Mouse (Mus musculus): Measurements from ENCODE around the gene Abca7. TPM values are rescaled to one million over a fixed set of nuclear protein-coding genes. Genes with fewer than 3 reads are reported as not detected.

The Abca7 gene
- polyA plus RNA-seq, 2 experiments, result 2.4 to 6.2 TPM

- peaks cover 13% of the 10 kb centered on the region for H3K9me3 ChIP-seq (ENCODE audit: control insufficient read depth, low read length)
- no peak for TF ChIP-seq POLR2A (IDR thresholded peaks at IDR 0.05; ENCODE audit: borderline replicate concordance, extremely low read depth, insufficient read depth, insufficient read length)
- DNase-seq (ENCODE audit: low spot score), result no peak
- H3K4me1 ChIP-seq (ENCODE audit: control insufficient read depth, insufficient read depth, low read length), result no peaks in the 10 kb centered on the region
- H3K4me2 ChIP-seq (replicated peaks; ENCODE audit: low read depth, low read length, severe bottlenecking), result no peak overlapping the region
- ATAC-seq (ENCODE audit: low FRiP score, low read depth), result no peak
- no peak overlapping the region for H3K4me3 ChIP-seq (replicated peaks; ENCODE audit: low read length)
- no peak overlapping the region for H3K9ac ChIP-seq (ENCODE audit: low read depth, low read length, severe bottlenecking)
- H3K27ac ChIP-seq (replicated peaks; ENCODE audit: low read depth, low read length), result no peak overlapping the region
- WGBS, result 26% methylated on average over 24 of the region's 25 CpGs
- H3K27me3 ChIP-seq (ENCODE audit: control insufficient read depth, insufficient read depth, low read length), result peaks cover 42% of the 10 kb centered on the region
- no peaks in the 10 kb centered on the region for H3K36me3 ChIP-seq (ENCODE audit: control insufficient read depth, insufficient read depth, low read length)
Measured at GRCm38 (mm10) chr10:80013609-80014008, 17.3 kb downstream of the Abca7 start.

DNA sequence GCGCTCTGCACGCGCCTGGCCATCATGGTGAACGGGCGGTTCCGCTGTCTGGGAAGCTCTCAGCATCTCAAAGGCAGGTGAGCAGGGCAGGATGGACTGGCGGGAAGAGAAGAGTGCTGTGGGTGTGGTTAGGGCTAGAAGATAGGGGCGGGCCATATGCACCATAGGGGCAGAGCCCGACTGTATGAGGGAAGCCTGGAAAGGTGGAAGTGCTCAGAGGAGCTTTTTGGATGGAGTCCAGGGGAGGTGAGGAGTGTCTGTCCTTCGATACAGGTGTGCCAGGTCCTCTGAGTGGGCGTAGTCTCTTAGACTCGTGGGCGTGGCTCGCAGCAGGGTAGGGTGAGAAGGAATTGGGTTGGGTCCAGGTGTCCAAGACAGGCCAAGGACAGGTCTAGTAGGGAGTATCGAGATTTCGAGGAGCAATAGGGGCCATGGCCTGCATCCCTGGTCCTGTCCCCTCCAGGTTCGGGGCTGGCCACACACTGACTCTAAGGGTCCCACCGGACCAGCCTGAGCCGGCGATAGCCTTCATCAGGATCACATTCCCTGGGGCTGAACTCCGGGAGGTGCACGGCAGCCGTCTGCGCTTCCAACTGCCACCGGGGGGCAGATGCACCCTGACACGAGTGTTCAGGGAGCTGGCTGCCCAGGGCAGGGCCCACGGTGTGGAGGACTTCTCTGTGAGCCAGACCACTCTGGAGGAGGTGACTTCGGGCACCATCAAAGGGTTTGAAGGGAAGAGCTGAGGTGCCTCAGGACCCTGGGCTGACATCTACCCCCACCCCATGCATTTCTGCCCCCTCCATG lies 18.4 kb downstream of the Abca7 start:
- H3K27ac ChIP-seq (replicated peaks; ENCODE audit: low read depth, low read length), result no peak overlapping the region
- no peak overlapping the region for H3K4me2 ChIP-seq (replicated peaks; ENCODE audit: low read depth, low read length, severe bottlenecking)
- DNase-seq (ENCODE audit: low spot score), result no peak
- ATAC-seq (ENCODE audit: low FRiP score, low read depth), result no peak
- H3K4me1 ChIP-seq (ENCODE audit: control insufficient read depth, insufficient read depth, low read length), result peaks cover 3% of the 10 kb centered on the region; the same call in 1 of the 2 replicates
- WGBS, result 24% methylated on average over 27 of the region's 28 CpGs
- H3K4me3 ChIP-seq (replicated peaks; ENCODE audit: low read length), result no peak overlapping the region
- no peaks in the 10 kb centered on the region for H3K36me3 ChIP-seq (ENCODE audit: control insufficient read depth, insufficient read depth, low read length)
- H3K9me3 ChIP-seq (ENCODE audit: control insufficient read depth, low read length), result peaks cover 13% of the 10 kb centered on the region
- no peak overlapping the region for H3K9ac ChIP-seq (ENCODE audit: low read depth, low read length, severe bottlenecking)
- TF ChIP-seq POLR2A (IDR thresholded peaks at IDR 0.05; ENCODE audit: borderline replicate concordance, extremely low read depth, insufficient read depth, insufficient read length), result no peak
- H3K27me3 ChIP-seq (ENCODE audit: control insufficient read depth, insufficient read depth, low read length), result peaks cover 42% of the 10 kb centered on the region

DNA sequence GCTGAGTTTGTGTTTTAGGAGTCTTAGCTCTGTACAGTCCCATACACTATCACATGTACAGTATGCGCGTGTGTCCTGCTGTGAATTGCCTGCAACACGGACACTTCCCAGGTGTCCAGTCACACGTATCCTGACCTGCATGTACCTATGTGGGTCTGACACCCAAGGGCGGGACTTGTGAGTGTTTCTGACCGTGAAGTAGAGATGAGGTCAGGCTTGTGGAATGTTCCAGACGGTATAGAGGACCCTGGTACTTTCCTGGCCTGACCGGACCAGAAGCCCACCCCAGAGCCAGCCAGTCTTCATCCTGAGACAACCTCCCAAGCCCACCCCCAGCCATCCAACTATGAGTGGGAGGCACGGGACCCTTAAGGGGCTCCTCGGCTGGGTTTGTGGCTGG lies 19.3 kb downstream of the Abca7 start:
- no peaks in the 10 kb centered on the region for H3K36me3 ChIP-seq (ENCODE audit: control insufficient read depth, insufficient read depth, low read length)
- no peak overlapping the region for H3K4me3 ChIP-seq (replicated peaks; ENCODE audit: low read length)
- no peak for TF ChIP-seq POLR2A (IDR thresholded peaks at IDR 0.05; ENCODE audit: borderline replicate concordance, extremely low read depth, insufficient read depth, insufficient read length)
- ATAC-seq (ENCODE audit: low FRiP score, low read depth) (no peak), DNase-seq (ENCODE audit: low spot score) (no peak)
- peaks cover 10% of the 10 kb centered on the region for H3K4me1 ChIP-seq (ENCODE audit: control insufficient read depth, insufficient read depth, low read length)
- H3K9me3 ChIP-seq (ENCODE audit: control insufficient read depth, low read length), result peaks cover 8% of the 10 kb centered on the region
- H3K9ac ChIP-seq (ENCODE audit: low read depth, low read length, severe bottlenecking), result no peak overlapping the region
- peaks cover 42% of the 10 kb centered on the region for H3K27me3 ChIP-seq (ENCODE audit: control insufficient read depth, insufficient read depth, low read length)
- H3K4me2 ChIP-seq (replicated peaks; ENCODE audit: low read depth, low read length, severe bottlenecking), result no peak overlapping the region
- H3K27ac ChIP-seq (replicated peaks; ENCODE audit: low read depth, low read length), result no peak overlapping the region
- 69% methylated on average over 10 of the region's 10 CpGs for WGBS

DNA sequence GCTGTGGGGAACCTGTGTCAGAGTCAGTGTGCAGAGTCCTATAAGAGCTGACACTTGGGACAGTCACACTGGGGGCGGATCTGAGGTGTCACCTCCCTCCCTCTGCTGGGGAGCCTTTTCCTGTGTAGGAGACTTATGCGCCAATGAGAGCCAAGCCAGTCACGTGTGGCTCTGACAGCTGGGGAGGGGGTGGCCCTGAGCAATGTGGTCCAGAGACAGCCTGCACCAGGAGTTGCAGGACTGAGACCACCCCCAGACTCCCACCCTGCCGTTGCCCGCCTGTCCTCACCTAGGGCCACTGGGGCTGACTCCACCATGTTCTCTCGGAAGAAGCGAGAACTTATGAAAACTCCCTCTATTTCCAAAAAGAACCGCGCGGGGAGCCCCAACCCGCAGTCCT lies 20.2 kb downstream of the Abca7 start, which contains the start of gene Arhgap45:
Arhgap45 (plus strand) TSS at position 143 of the 400 bp plus-strand sequence.
- TF ChIP-seq POLR2A (IDR thresholded peaks at IDR 0.05; ENCODE audit: borderline replicate concordance, extremely low read depth, insufficient read depth, insufficient read length), result no peak
- DNase-seq (ENCODE audit: low spot score) (no peak), ATAC-seq (ENCODE audit: low FRiP score, low read depth) (no peak)
- no peak within 1 kb of the TSS for H3K4me2 ChIP-seq (replicated peaks; ENCODE audit: low read depth, low read length, severe bottlenecking)
- H3K27me3 ChIP-seq (ENCODE audit: control insufficient read depth, insufficient read depth, low read length), result peaks cover 42% of the 10 kb centered on the region
- H3K27ac ChIP-seq (replicated peaks; ENCODE audit: low read depth, low read length), result no peak within 1 kb of the TSS
- 62% methylated on average over 11 of the region's 11 CpGs for WGBS
- H3K4me1 ChIP-seq (ENCODE audit: control insufficient read depth, insufficient read depth, low read length), result peaks cover 10% of the 10 kb centered on the region
- no peaks in the 10 kb centered on the region for H3K9me3 ChIP-seq (ENCODE audit: control insufficient read depth, low read length)
- H3K9ac ChIP-seq (ENCODE audit: low read depth, low read length, severe bottlenecking), result no peak within 1 kb of the TSS
- no peaks in the 10 kb centered on the region for H3K36me3 ChIP-seq (ENCODE audit: control insufficient read depth, insufficient read depth, low read length)
- no peak within 1 kb of the TSS for H3K4me3 ChIP-seq (replicated peaks; ENCODE audit: low read length)

GRCm38 (mm10) chr10:80016931-80017330 lies 20.6 kb downstream of the Abca7 start:
- no peak overlapping the region for H3K4me2 ChIP-seq (replicated peaks; ENCODE audit: low read depth, low read length, severe bottlenecking)
- no peak for TF ChIP-seq POLR2A (IDR thresholded peaks at IDR 0.05; ENCODE audit: borderline replicate concordance, extremely low read depth, insufficient read depth, insufficient read length)
- peaks cover 39% of the 10 kb centered on the region for H3K27me3 ChIP-seq (ENCODE audit: control insufficient read depth, insufficient read depth, low read length)
- no peak overlapping the region for H3K27ac ChIP-seq (replicated peaks; ENCODE audit: low read depth, low read length)
- no peaks in the 10 kb centered on the region for H3K36me3 ChIP-seq (ENCODE audit: control insufficient read depth, insufficient read depth, low read length)
- WGBS, result 86% methylated on average over 10 of the region's 10 CpGs
- no peak overlapping the region for H3K4me3 ChIP-seq (replicated peaks; ENCODE audit: low read length)
- ATAC-seq (ENCODE audit: low FRiP score, low read depth) (no peak), DNase-seq (ENCODE audit: low spot score) (no peak)
- no peaks in the 10 kb centered on the region for H3K9me3 ChIP-seq (ENCODE audit: control insufficient read depth, low read length)
- H3K4me1 ChIP-seq (ENCODE audit: control insufficient read depth, insufficient read depth, low read length), result peaks cover 10% of the 10 kb centered on the region
- no peak overlapping the region for H3K9ac ChIP-seq (ENCODE audit: low read depth, low read length, severe bottlenecking)
